In genomic region chr9:60152990-60153389, GRCm38 (mm10) we compare ENCODE assay signal across 26 mouse cellular contexts.
DNase-seq lines count a peak whose midpoint lies in the region; ATAC-seq and TF ChIP-seq lines count a peak whose summit lies in the region.
"Had no signal": no experiment of that assay in that cellular context is flagged by ENCODE, and none has a peak within 500 bp of the region (broad histone marks: within the 10 kb centered on the region; RNA-seq: fewer than 3 reads in every experiment).

No protein-coding gene starts in this region.

- no peak for TF ChIP-seq EP300 in ES-Bruce4 (IDR thresholded peaks at IDR 0.05; ENCODE audit: insufficient read depth, low read depth, low read length)

- DNase-seq in lung, postnatal 4 days = no peak
- peak; percentile 9 for DNase-seq in 416B (ENCODE audit: low read depth)
- DNase-seq: adrenal gland, adult 8-10 months; cerebellum, adult 11-12 months; cerebellum, postnatal 14 days; gastrocnemius, postnatal 36 days; kidney, adult 18-20 months; kidney, postnatal 10 days; lung, adult 2 months; thymus, adult 2 months; thymus, postnatal 4 days had no signal

- no peak overlapping the region for H3K9ac ChIP-seq in intestine, postnatal 0 days (ENCODE audit: low read depth, low read length)
- H3K9ac ChIP-seq in intestine, embryonic 15.5 days = no peak overlapping the region
- no peak overlapping the region for H3K9ac ChIP-seq in lung, embryonic 15.5 days
- no peak overlapping the region for H3K9ac ChIP-seq in ES-Bruce4 (ENCODE audit: low read depth, poor library complexity, severe bottlenecking)
- no peak overlapping the region for H3K9ac ChIP-seq in hindbrain, embryonic 16.5 days (ENCODE audit: low read depth, low read length)
- H3K9ac ChIP-seq in hindbrain, embryonic 13.5 days = no peak overlapping the region
- H3K9ac ChIP-seq: limb, embryonic 12.5 days; midbrain, embryonic 15.5 days; neural tube, embryonic 13.5 days had no signal

- no peak overlapping the region for H3K27ac ChIP-seq in intestine, postnatal 0 days (ENCODE audit: low read depth, low read length)
- no peak overlapping the region for H3K27ac ChIP-seq in intestine, embryonic 15.5 days
- H3K27ac ChIP-seq in lung, embryonic 15.5 days = peak overlapping the region; percentile 79
- no peak overlapping the region for H3K27ac ChIP-seq in ES-Bruce4 (ENCODE audit: insufficient read depth, low read length)
- no peak overlapping the region for H3K27ac ChIP-seq in hindbrain, embryonic 16.5 days (ENCODE audit: low read depth, low read length)
- no peak overlapping the region for H3K27ac ChIP-seq in hindbrain, embryonic 13.5 days
- H3K27ac ChIP-seq: forebrain, embryonic 10.5 days; heart, embryonic 10.5 days; hindbrain, embryonic 10.5 days; limb, embryonic 12.5 days; midbrain, embryonic 15.5 days; neural tube, embryonic 13.5 days had no signal

- H3K36me3 ChIP-seq in intestine, postnatal 0 days (ENCODE audit: control insufficient read depth, insufficient read depth) = no peaks in the 10 kb centered on the region; the same call in 1 of the 2 replicates
- H3K36me3 ChIP-seq in intestine, embryonic 15.5 days = no peaks in the 10 kb centered on the region
- no peaks in the 10 kb centered on the region for H3K36me3 ChIP-seq in lung, embryonic 15.5 days
- H3K36me3 ChIP-seq in ES-Bruce4 (ENCODE audit: control insufficient read depth, insufficient read depth, low read length, poor library complexity, severe bottlenecking) = no peaks in the 10 kb centered on the region
- H3K36me3 ChIP-seq in hindbrain, embryonic 16.5 days (ENCODE audit: control insufficient read depth, insufficient read depth, low read length) = no peaks in the 10 kb centered on the region
- no peaks in the 10 kb centered on the region for H3K36me3 ChIP-seq in hindbrain, embryonic 13.5 days
- H3K36me3 ChIP-seq: forebrain, embryonic 10.5 days; heart, embryonic 10.5 days; hindbrain, embryonic 10.5 days; limb, embryonic 12.5 days; midbrain, embryonic 15.5 days; neural tube, embryonic 13.5 days had no signal

- no peaks in the 10 kb centered on the region for H3K4me1 ChIP-seq in intestine, postnatal 0 days (replicated peaks; ENCODE audit: control insufficient read depth, insufficient read depth, low read length)
- H3K4me1 ChIP-seq in intestine, embryonic 15.5 days (replicated peaks) = no peaks in the 10 kb centered on the region
- H3K4me1 ChIP-seq in lung, embryonic 15.5 days = no peaks in the 10 kb centered on the region
- no peaks in the 10 kb centered on the region for H3K4me1 ChIP-seq in ES-Bruce4 (ENCODE audit: control insufficient read depth, insufficient read depth, low read length)
- no peaks in the 10 kb centered on the region; the same call in none of the 2 replicates for H3K4me1 ChIP-seq in hindbrain, embryonic 16.5 days (ENCODE audit: control insufficient read depth, insufficient read depth, low read depth, low read length)
- peaks cover 9% of the 10 kb centered on the region for H3K4me1 ChIP-seq in hindbrain, embryonic 13.5 days (replicated peaks)
- H3K4me1 ChIP-seq: heart, embryonic 10.5 days; megakaryocyte, embryonic 14.5 days had no signal

- H3K4me3 ChIP-seq in intestine, postnatal 0 days (ENCODE audit: low read depth, low read length) = no peak overlapping the region
- H3K4me3 ChIP-seq in intestine, embryonic 15.5 days (replicated peaks) = no peak overlapping the region
- H3K4me3 ChIP-seq in lung, embryonic 15.5 days = no peak overlapping the region
- no peak overlapping the region for H3K4me3 ChIP-seq in ES-Bruce4 (ENCODE audit: low read depth, low read length)
- H3K4me3 ChIP-seq in hindbrain, embryonic 16.5 days (ENCODE audit: low read length) = no peak overlapping the region
- no peak overlapping the region for H3K4me3 ChIP-seq in hindbrain, embryonic 13.5 days
- H3K4me3 ChIP-seq: forebrain, embryonic 10.5 days; heart, embryonic 10.5 days; hindbrain, embryonic 10.5 days; limb, embryonic 12.5 days; megakaryocyte, embryonic 14.5 days; midbrain, embryonic 15.5 days; myocyte; neural tube, embryonic 13.5 days had no signal

- no peak for ATAC-seq in intestine, postnatal 0 days
- no peak for ATAC-seq in intestine, embryonic 15.5 days
- no peak for ATAC-seq in lung, embryonic 15.5 days (ENCODE audit: borderline replicate concordance, extremely low read depth, low FRiP score, low TSS enrichment)
- ATAC-seq in hindbrain, embryonic 16.5 days = no peak
- no peak for ATAC-seq in hindbrain, embryonic 13.5 days (ENCODE audit: low FRiP score)
- ATAC-seq: midbrain, embryonic 15.5 days had no signal

- no peaks in the 10 kb centered on the region for H3K27me3 ChIP-seq in intestine, postnatal 0 days (replicated peaks; ENCODE audit: control insufficient read depth, insufficient read depth, low read length)
- no peaks in the 10 kb centered on the region for H3K27me3 ChIP-seq in intestine, embryonic 15.5 days (replicated peaks)
- no peaks in the 10 kb centered on the region for H3K27me3 ChIP-seq in lung, embryonic 15.5 days
- H3K27me3 ChIP-seq in ES-Bruce4 (ENCODE audit: control insufficient read depth, insufficient read depth, low read length, poor library complexity, severe bottlenecking) = no peaks in the 10 kb centered on the region
- H3K27me3 ChIP-seq in hindbrain, embryonic 16.5 days (replicated peaks; ENCODE audit: control insufficient read depth, insufficient read depth, low read length) = no peaks in the 10 kb centered on the region
- H3K27me3 ChIP-seq in hindbrain, embryonic 13.5 days = no peaks in the 10 kb centered on the region
- H3K27me3 ChIP-seq: limb, embryonic 12.5 days; megakaryocyte, embryonic 14.5 days; midbrain, embryonic 15.5 days; neural tube, embryonic 13.5 days had no signal

- TF ChIP-seq CTCF in intestine, postnatal 0 days (IDR thresholded peaks at IDR 0.05; ENCODE audit: low read depth) = peak; percentile 41
- TF ChIP-seq CTCF in ES-Bruce4 (IDR thresholded peaks at IDR 0.05; ENCODE audit: low read depth, low read length) = peak; percentile 2

- H3K4me2 ChIP-seq in intestine, postnatal 0 days (replicated peaks; ENCODE audit: low read depth) = no peak overlapping the region
- no peak overlapping the region for H3K4me2 ChIP-seq in intestine, embryonic 15.5 days (replicated peaks)
- no peak overlapping the region for H3K4me2 ChIP-seq in lung, embryonic 15.5 days
- no peak overlapping the region for H3K4me2 ChIP-seq in hindbrain, embryonic 16.5 days (ENCODE audit: low read length)
- no peak overlapping the region for H3K4me2 ChIP-seq in hindbrain, embryonic 13.5 days
- H3K4me2 ChIP-seq: limb, embryonic 12.5 days; liver, embryonic 11.5 days; midbrain, embryonic 15.5 days; neural tube, embryonic 13.5 days had no signal

- TF ChIP-seq POLR2A in ES-Bruce4 (IDR thresholded peaks at IDR 0.05; ENCODE audit: insufficient read depth, low read length) = no peak

- no peaks in the 10 kb centered on the region for H3K9me3 ChIP-seq in intestine, postnatal 0 days (ENCODE audit: control insufficient read depth)
- H3K9me3 ChIP-seq in intestine, embryonic 15.5 days = no peaks in the 10 kb centered on the region
- no peaks in the 10 kb centered on the region for H3K9me3 ChIP-seq in lung, embryonic 15.5 days
- H3K9me3 ChIP-seq in ES-Bruce4 (replicated peaks; ENCODE audit: control insufficient read depth, insufficient read depth, low read length, poor library complexity, severe bottlenecking) = no peaks in the 10 kb centered on the region
- no peaks in the 10 kb centered on the region; the same call in 1 of the 2 replicates for H3K9me3 ChIP-seq in hindbrain, embryonic 16.5 days (ENCODE audit: control insufficient read depth, low read length)
- H3K9me3 ChIP-seq in hindbrain, embryonic 13.5 days = no peaks in the 10 kb centered on the region
- H3K9me3 ChIP-seq: forebrain, embryonic 10.5 days; heart, embryonic 10.5 days; midbrain, embryonic 15.5 days; neural tube, embryonic 13.5 days had no signal

- WGBS in intestine, postnatal 0 days = 100% methylated on average over 1 of the region's 1 CpGs
- 93% methylated on average over 1 of the region's 1 CpGs for WGBS in intestine, embryonic 15.5 days
- whole genome bisulfite sequencing in lung, embryonic 15.5 days = 97% methylated on average over 1 of the region's 1 CpGs
- 97% methylated on average over 1 of the region's 1 CpGs for WGBS in hindbrain, embryonic 16.5 days
- WGBS in hindbrain, embryonic 13.5 days = 97% methylated on average over 1 of the region's 1 CpGs
